8 mouse cellular contexts compared by ENCODE assay signal in the genomic region with DNA sequence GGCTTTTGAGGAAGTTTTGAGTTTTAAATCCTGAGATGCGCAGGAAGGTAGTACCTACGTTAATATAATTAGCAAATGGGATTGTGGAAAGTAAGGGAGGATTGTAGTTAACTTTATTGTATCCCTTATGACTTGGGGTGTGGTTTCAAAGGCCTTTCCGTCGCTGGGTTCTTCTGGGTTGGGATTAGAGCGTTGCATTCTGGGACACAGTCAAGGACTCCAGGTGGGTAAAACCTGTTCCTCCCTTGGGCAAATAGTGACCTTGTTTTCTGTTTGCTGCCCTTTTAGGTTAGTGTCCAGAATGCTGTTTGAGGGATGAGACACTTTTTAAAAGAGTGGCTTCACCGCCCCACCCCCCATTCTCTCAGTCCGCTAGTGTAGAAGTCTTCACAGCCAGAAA. TPM values are rescaled to one million over a fixed set of nuclear protein-coding genes. Genes with fewer than 3 reads are reported as not detected.
DNase-seq lines count a peak whose midpoint lies in the region; ATAC-seq and TF ChIP-seq lines count a peak whose summit lies in the region.

No protein-coding gene starts in this region.

- peak overlapping the region; percentile 80 for H3K4me2 ChIP-seq in heart, embryonic 13.5 days

- intact Hi-C loops in heart, postnatal 10 days (cut with DNase I): no loop called here

- TF ChIP-seq CTCF in bone marrow macrophage, adult 2 months (IDR thresholded peaks at IDR 0.05; ENCODE audit: low read depth, low read length): no peak
- no peak for TF ChIP-seq CTCF in liver, adult 2 months (IDR thresholded peaks at IDR 0.05; ENCODE audit: low read depth, low read length)

- TF ChIP-seq POLR2A in bone marrow macrophage, adult 2 months (IDR thresholded peaks at IDR 0.05; ENCODE audit: borderline replicate concordance, low read depth, low read length): no peak
- TF ChIP-seq POLR2A in liver, adult 2 months (IDR thresholded peaks at IDR 0.05; ENCODE audit: extremely low read depth, insufficient read depth, low read length): no peak

- no peaks in the 10 kb centered on the region; the same call in 1 of the 2 replicates for H3K79me2 ChIP-seq in liver, adult 2 months (ENCODE audit: control insufficient read depth, insufficient read depth, low read length)

- peak overlapping the region; percentile 87 for H3K27ac ChIP-seq in heart, embryonic 13.5 days (replicated peaks)
- peak overlapping the region; percentile 66 for H3K27ac ChIP-seq in bone marrow macrophage, adult 2 months (ENCODE audit: insufficient read depth, low read depth, low read length)
- H3K27ac ChIP-seq in liver, adult 2 months (replicated peaks; ENCODE audit: insufficient read depth, low read depth, low read length): peak overlapping the region; percentile 92

- 0% methylated on average over 7 of the region's 7 CpGs for WGBS in heart, embryonic 13.5 days
- under 1% methylated on average over 7 of the region's 7 CpGs for WGBS in liver, adult 2 months

- ATAC-seq in heart, embryonic 13.5 days (ENCODE audit: extremely low read depth, insufficient number of reproducible peaks, low FRiP score, low TSS enrichment): no peak

- no peaks in the 10 kb centered on the region for H3K9me3 ChIP-seq in heart, embryonic 13.5 days

- H3K4me3 ChIP-seq in heart, embryonic 13.5 days: peak overlapping the region; percentile 92
- H3K4me3 ChIP-seq in bone marrow macrophage, adult 2 months (ENCODE audit: insufficient read depth, low read length): peak overlapping the region; percentile 75
- peak overlapping the region; percentile 82 for H3K4me3 ChIP-seq in liver, adult 2 months (ENCODE audit: insufficient read depth, low read depth, low read length)

- no peaks in the 10 kb centered on the region for H3K27me3 ChIP-seq in heart, embryonic 13.5 days (replicated peaks)
- H3K27me3 ChIP-seq in liver, adult 2 months (ENCODE audit: control insufficient read depth, insufficient read depth, low read length): no peaks in the 10 kb centered on the region

- H3K36me3 ChIP-seq in heart, embryonic 13.5 days: peaks cover 11% of the 10 kb centered on the region
- peaks cover 4% of the 10 kb centered on the region for H3K36me3 ChIP-seq in liver, adult 2 months (ENCODE audit: control insufficient read depth, insufficient read depth, low read length)

- peaks cover 35% of the 10 kb centered on the region for H3K4me1 ChIP-seq in heart, embryonic 13.5 days
- peaks cover 10% of the 10 kb centered on the region for H3K4me1 ChIP-seq in bone marrow macrophage, adult 2 months (ENCODE audit: control insufficient read depth, insufficient read depth, low read length)
- peaks cover 2% of the 10 kb centered on the region for H3K4me1 ChIP-seq in liver, adult 2 months (ENCODE audit: control insufficient read depth, insufficient read depth, low read length)

- DNase-seq in heart, adult 11 months: no peak
- DNase-seq in heart, postnatal 10 days: peak; percentile 15 to 19
- peak; percentile 89 for DNase-seq in liver, adult 2 months (ENCODE audit: extremely low read depth, low read depth, low spot score)
- DNase-seq in retina, postnatal 1 day: peak; percentile 44
- DNase-seq in left cerebral cortex, adult 8-10 months (ENCODE audit: low spot score in 2 of 2): no peak
- no peak for DNase-seq in right cerebral cortex, postnatal 10 days (ENCODE audit: low spot score in 2 of 2)

- H3K9ac ChIP-seq in heart, embryonic 13.5 days: peak overlapping the region; percentile 94
- H3K9ac ChIP-seq in liver, adult 2 months (ENCODE audit: low read depth, low read length): peak overlapping the region; percentile 86

RNA-seq across cellular contexts. Expression of gene Cks2, which starts 0.8 kb away (rescaled TPM):
- polyA plus RNA-seq in heart, embryonic 13.5 days (2015; fragmentation: Nextera tagmentation; extraction: Ambion mirVana): 272 and 303 TPM in 2 replicates
- polyA plus RNA-seq in bone marrow macrophage, adult 2 months (2012; ENCODE audit: insufficient read depth, insufficient read length, missing spikeins): 67.4 and 76.4 TPM in 2 replicates
- total RNA-seq in heart, postnatal 10 days (2021): 10 to 100 TPM; 25.1 to 26.0 TPM
- 32.4 and 38.0 TPM in 2 replicates for total RNA-seq in liver, adult 2 months (2014; rRNA removed)
- polyA plus RNA-seq in liver, adult 2 months (2012; rRNA removed): 22.7 and 25.8 TPM in 2 replicates
- total RNA-seq in left cerebral cortex, adult 8-10 months (2022): 1 to 10 TPM; 1.5 to 4.0 (median 3.0) TPM

RNA-seq across cellular contexts. Expression of gene Secisbp2, which starts 5.6 kb away (rescaled TPM):
- polyA plus RNA-seq in heart, embryonic 13.5 days (2015; fragmentation: Nextera tagmentation; extraction: Ambion mirVana): 22.9 and 24.7 TPM in 2 replicates
- polyA plus RNA-seq in bone marrow macrophage, adult 2 months (2012; ENCODE audit: insufficient read depth, insufficient read length, missing spikeins): 19.8 and 20.5 TPM in 2 replicates
- 10 to 100 TPM; 20.0 to 22.0 TPM for total RNA-seq in heart, postnatal 10 days (2021)
- 9.0 and 10.1 TPM in 2 replicates for total RNA-seq in liver, adult 2 months (2014; rRNA removed)
- 13.6 and 13.8 TPM in 2 replicates for polyA plus RNA-seq in liver, adult 2 months (2012; rRNA removed)
- 10 to 100 TPM; 16.8 to 18.7 (median 17.9) TPM for total RNA-seq in left cerebral cortex, adult 8-10 months (2022)

Comparison
In these comparisons a context has a peak if more than half of its experiments do, and no peak if none do; other contexts are left out.
1. DNase-seq: peak in heart, postnatal 10 days (2 of 2), liver, adult 2 months (single experiment) and retina, postnatal 1 day (single experiment); none in heart, adult 11 months (single experiment), left cerebral cortex, adult 8-10 months (0 of 2) and right cerebral cortex, postnatal 10 days (0 of 2).
2. Peak in every context shown above with its lines, with median percentiles within 50 percentile points of each other: H3K27ac ChIP-seq and H3K4me3 ChIP-seq.